Mouse (Mus musculus) intestine, embryonic 14.5 days (tissue): ENCODE data around the gene Gm17467. TPM values are rescaled to one million over a fixed set of nuclear protein-coding genes. Genes with fewer than 3 reads are reported as not detected.
"Not testable (repeated sequence)": the region's sequence is repeated elsewhere in the genome, so short reads cannot be mapped to it uniquely, and the experiment has no call there.

Source experiments
- ATAC-seq: fragments of 200-750 bp; cut with Nextera tagmentation; replicated peaks from 2 replicates; pipeline ENCODE4 v1.8.0; 2017; ENCODE audit warnings: low read depth, moderate number of reproducible peaks, moderate TSS enrichment, moderate library complexity; ENCODE audit not compliant: low FRiP score, low TSS enrichment
- DNase-seq: peaks from one replicate; pipeline ENCODE4 v3.0.0-alpha.2; 2018; ENCODE audit warnings: low spot score
- H3K27ac ChIP-seq: fragments of 300-500 bp; sonication (generic); 2 replicates; pipeline ENCODE4 v1.5.1; 2014; ENCODE audit warnings: low read depth, mild to moderate bottlenecking, control low read depth
- H3K27me3 ChIP-seq: fragments of 300-500 bp; sonication (generic); replicated peaks from 2 replicates; pipeline ENCODE4 v1.6.1; 2014; ENCODE audit warnings: low read length, control low read depth; ENCODE audit not compliant: control insufficient read depth, insufficient read depth
- H3K36me3 ChIP-seq: fragments of 300-500 bp; sonication (generic); 2 replicates; pipeline ENCODE4 v1.6.1; 2014; ENCODE audit warnings: low read length, control low read depth; ENCODE audit not compliant: control insufficient read depth, insufficient read depth
- H3K4me1 ChIP-seq: fragments of 300-500 bp; sonication (generic); replicated peaks from 2 replicates; pipeline ENCODE4 v1.6.1; 2014; ENCODE audit warnings: low read length, control low read depth, mixed read lengths; ENCODE audit not compliant: control insufficient read depth, insufficient read depth
- H3K4me2 ChIP-seq: fragments of 300-500 bp; sonication (generic); 2 replicates; pipeline ENCODE4 v1.6.1; 2014; ENCODE audit warnings: low read length
- H3K4me3 ChIP-seq: fragments of 300-500 bp; sonication (generic); 2 replicates; pipeline ENCODE4 v1.5.1; 2014; ENCODE audit warnings: low read depth, low read length, control low read depth, mixed read lengths
- H3K9ac ChIP-seq: fragments of 300-500 bp; sonication (generic); 2 replicates; pipeline ENCODE4 v1.6.1; 2014; ENCODE audit warnings: mild to moderate bottlenecking, low read length
- H3K9me3 ChIP-seq: fragments of 300-500 bp; sonication (generic); 2 replicates; pipeline ENCODE4 v1.6.1; 2016; ENCODE audit warnings: low read length, control low read depth; ENCODE audit not compliant: control insufficient read depth
- WGBS: fragments of 180-500 bp; shearing (Covaris S2); extraction: QIAGEN DNeasy Blood & Tissue Kit; methylation state at CpG from one replicate; pipeline ENCODE4 v1.1.7; 2014; 5-methylcytosine and 5-hydroxymethylcytosine counted together
- polyA plus RNA-seq: library from polyadenylated mRNA; unstranded; fragments of >200 nt; fragmentation: Nextera tagmentation; extraction: Ambion mirVana; gene quantifications from 2 replicates; pipeline ENCODE4 v1.2.1, GENCODE M21; 2014

Gene Gm17467
- polyA plus RNA-seq, result not detected in 2 replicates

- ATAC-seq, H3K9me3 ChIP-seq, H3K4me3 ChIP-seq, H3K27me3 ChIP-seq, DNase-seq, H3K36me3 ChIP-seq, H3K27ac ChIP-seq, H3K4me1 ChIP-seq, H3K4me2 ChIP-seq, H3K9ac ChIP-seq: not testable (repeated sequence)
- WGBS, result no CpG with 5 or more reads among the region's 3 CpGs
These were observed at the start of gene Gm17467 for GRCm38 (mm10) chrX:123704691-123705090. Gene Gm17467, minus strand, starts transcription at chrX:123704791.

Other genes starting within 250 kb of the Gm17467 start
- gene Cldn34c2, start 123.1 kb downstream of the Gm17467 start, polyA plus RNA-seq, result not detected in 2 replicates
- not detected in 2 replicates for gene Cldn34c3, start 88.9 kb upstream of the Gm17467 start, polyA plus RNA-seq